Mouse (Mus musculus) liver, embryonic 12.5 days (tissue): Measurements from ENCODE around the gene Pigk. TPM values are rescaled to one million over a fixed set of nuclear protein-coding genes. Genes with fewer than 3 reads are reported as not detected.

ENCODE experiments used
- ATAC-seq: fragments of 200-750 bp; cut with Nextera tagmentation; 2 replicates; pipeline ENCODE4 v1.8.0; 2017; ENCODE audit warnings: moderate number of reproducible peaks, mild to moderate bottlenecking, moderate library complexity
- H3K27ac ChIP-seq: fragments of 300-500 bp; sonication (generic); 2 replicates; pipeline ENCODE4 v1.5.1; 2016; ENCODE audit warnings: mild to moderate bottlenecking
- H3K27me3 ChIP-seq: fragments of 300-500 bp; sonication (generic); replicated peaks from 2 replicates; pipeline ENCODE4 v1.6.1; 2016; ENCODE audit warnings: mild to moderate bottlenecking, moderate library complexity
- H3K36me3 ChIP-seq: fragments of 300-500 bp; sonication (generic); 2 replicates; pipeline ENCODE4 v1.6.1; 2016; ENCODE audit warnings: mild to moderate bottlenecking, moderate library complexity
- H3K4me1 ChIP-seq: fragments of 300-500 bp; sonication (generic); 2 replicates; pipeline ENCODE4 v1.6.1; 2016
- H3K4me2 ChIP-seq: fragments of 300-500 bp; sonication (generic); 2 replicates; pipeline ENCODE4 v1.6.1; 2016; ENCODE audit warnings: mild to moderate bottlenecking, moderate library complexity
- H3K4me3 ChIP-seq: fragments of 300-500 bp; sonication (generic); 2 replicates; pipeline ENCODE4 v1.5.1; 2016; ENCODE audit warnings: mild to moderate bottlenecking, moderate library complexity
- H3K9ac ChIP-seq: fragments of 300-500 bp; sonication (generic); 2 replicates; pipeline ENCODE4 v1.6.1; 2016; ENCODE audit warnings: mild to moderate bottlenecking, moderate library complexity
- H3K9me3 ChIP-seq: fragments of 300-500 bp; sonication (generic); replicated peaks from 2 replicates; pipeline ENCODE4 v1.6.1; 2016; ENCODE audit warnings: mild to moderate bottlenecking, moderate library complexity
- whole genome bisulfite sequencing: fragments of 180-500 bp; shearing (Covaris S2); methylation state at CpG from one replicate; pipeline ENCODE4 v1.1.7; 2016; ENCODE audit not compliant: insufficient replicate concordance; 5-methylcytosine and 5-hydroxymethylcytosine counted together
- polyA plus RNA-seq: library from polyadenylated mRNA; unstranded; fragments of >200 nt; fragmentation: Nextera tagmentation; extraction: Ambion mirVana; gene quantifications from 2 replicates; pipeline ENCODE4 v1.2.1, GENCODE M21; 2016

The Pigk gene
- polyA plus RNA-seq, 1 experiment from 2014 or later, result 34.5 TPM

- no peak for ATAC-seq
- 27% methylated on average over 3 of the region's 3 CpGs for WGBS
- H3K4me2 ChIP-seq, result no peak overlapping the region
Observed at GRCm38 (mm10) chr3:152820406-152820805, 106.5 kb downstream of the Pigk start.

GRCm38 (mm10) chr3:152821202-152821601, 107.3 kb downstream of the Pigk start:
- WGBS, result 53% methylated on average over 14 of the region's 14 CpGs
- no peaks in the 10 kb centered on the region for H3K9me3 ChIP-seq
- no peak overlapping the region for H3K4me2 ChIP-seq
- no peak for ATAC-seq
- H3K4me1 ChIP-seq, result no peaks in the 10 kb centered on the region
- no peaks in the 10 kb centered on the region for H3K27me3 ChIP-seq
- H3K4me3 ChIP-seq, result no peak overlapping the region
- no peaks in the 10 kb centered on the region for H3K36me3 ChIP-seq
- H3K27ac ChIP-seq, result no peak overlapping the region
- H3K9ac ChIP-seq, result no peak overlapping the region

More at GRCm38 (mm10) chr3:152820406-152820805, 106.5 kb downstream of the Pigk start:
- Histone ChIP-seq H3K9ac (no peak overlapping the region), H3K4me3 (no peak overlapping the region), H3K9me3 (no peaks in the 10 kb centered on the region), H3K27ac (no peak overlapping the region), H3K27me3 (no peaks in the 10 kb centered on the region), H3K4me1 (no peaks in the 10 kb centered on the region), H3K36me3 (no peaks in the 10 kb centered on the region)

- no peak for ATAC-seq
- Histone ChIP-seq H3K9ac (no peak overlapping the region), H3K4me3 (no peak overlapping the region), H3K4me1 (no peaks in the 10 kb centered on the region), H3K27me3 (no peaks in the 10 kb centered on the region), H3K9me3 (no peaks in the 10 kb centered on the region), H3K27ac (no peak overlapping the region), H3K36me3 (no peaks in the 10 kb centered on the region), H3K4me2 (no peak overlapping the region)
- WGBS, result 67% methylated on average over 3 of the region's 3 CpGs
Observed at GRCm38 (mm10) chr3:152831377-152831776, 117.5 kb downstream of the Pigk start.

- H3K9me3 ChIP-seq, result no peaks in the 10 kb centered on the region
- no peak for ATAC-seq
- no peaks in the 10 kb centered on the region for H3K36me3 ChIP-seq
- no peak overlapping the region for H3K4me2 ChIP-seq
- no peak overlapping the region for H3K4me3 ChIP-seq
- no peaks in the 10 kb centered on the region for H3K4me1 ChIP-seq
- H3K27me3 ChIP-seq, result no peaks in the 10 kb centered on the region
- WGBS, result 79% methylated on average over 9 of the region's 9 CpGs
- H3K27ac ChIP-seq, result no peak overlapping the region
- no peak overlapping the region for H3K9ac ChIP-seq
Observed at GRCm38 (mm10) chr3:152831974-152832373, 118.1 kb downstream of the Pigk start.

GRCm38 (mm10) chr3:152832436-152832835, 118.5 kb downstream of the Pigk start:
- H3K4me3 ChIP-seq, result no peak overlapping the region
- no peak overlapping the region for H3K9ac ChIP-seq
- no peak overlapping the region for H3K4me2 ChIP-seq
- H3K27me3 ChIP-seq, result no peaks in the 10 kb centered on the region
- WGBS, result 72% methylated on average over 4 of the region's 4 CpGs
- H3K9me3 ChIP-seq, result no peaks in the 10 kb centered on the region
- no peaks in the 10 kb centered on the region for H3K4me1 ChIP-seq
- H3K27ac ChIP-seq, result no peak overlapping the region
- ATAC-seq, result no peak
- no peaks in the 10 kb centered on the region for H3K36me3 ChIP-seq

GRCm38 (mm10) chr3:152837407-152837806, 123.5 kb downstream of the Pigk start:
- Histone ChIP-seq H3K4me1 (no peaks in the 10 kb centered on the region), H3K9ac (no peak overlapping the region), H3K27ac (no peak overlapping the region), H3K9me3 (no peaks in the 10 kb centered on the region), H3K36me3 (no peaks in the 10 kb centered on the region), H3K27me3 (no peaks in the 10 kb centered on the region), H3K4me2 (no peak overlapping the region), H3K4me3 (no peak overlapping the region)
- no peak for ATAC-seq
- 43% methylated on average over 2 of the region's 2 CpGs for WGBS

- no peak overlapping the region for H3K9ac ChIP-seq
- no peak overlapping the region for H3K4me3 ChIP-seq
- H3K4me1 ChIP-seq, result no peaks in the 10 kb centered on the region
- no peaks in the 10 kb centered on the region for H3K9me3 ChIP-seq
- H3K36me3 ChIP-seq, result no peaks in the 10 kb centered on the region
- H3K27me3 ChIP-seq, result no peaks in the 10 kb centered on the region
- ATAC-seq, result no peak
- no peak overlapping the region for H3K27ac ChIP-seq
- WGBS, result 63% methylated on average over 1 of the region's 1 CpGs
- no peak overlapping the region for H3K4me2 ChIP-seq
Observed at GRCm38 (mm10) chr3:152837938-152838337, 124.0 kb downstream of the Pigk start.

GRCm38 (mm10) chr3:152841264-152841663, 127.4 kb downstream of the Pigk start:
- no peak for ATAC-seq
- H3K4me2 ChIP-seq, result no peak overlapping the region
- WGBS, result 77% methylated on average over 6 of the region's 6 CpGs

GRCm38 (mm10) chr3:152842648-152843047, 128.7 kb downstream of the Pigk start:
- Histone ChIP-seq H3K4me2 (no peak overlapping the region), H3K4me3 (no peak overlapping the region), H3K9me3 (no peaks in the 10 kb centered on the region), H3K27me3 (no peaks in the 10 kb centered on the region), H3K36me3 (no peaks in the 10 kb centered on the region), H3K4me1 (no peaks in the 10 kb centered on the region), H3K9ac (no peak overlapping the region), H3K27ac (no peak overlapping the region)
- no peak for ATAC-seq
- 80% methylated on average over 3 of the region's 3 CpGs for WGBS

More at GRCm38 (mm10) chr3:152841264-152841663, 127.4 kb downstream of the Pigk start:
- Histone ChIP-seq H3K4me1 (no peaks in the 10 kb centered on the region), H3K9ac (no peak overlapping the region), H3K36me3 (no peaks in the 10 kb centered on the region), H3K27ac (no peak overlapping the region), H3K27me3 (no peaks in the 10 kb centered on the region), H3K9me3 (no peaks in the 10 kb centered on the region), H3K4me3 (no peak overlapping the region)

- Histone ChIP-seq H3K27ac (no peak overlapping the region), H3K36me3 (no peaks in the 10 kb centered on the region), H3K4me3 (no peak overlapping the region), H3K9me3 (no peaks in the 10 kb centered on the region), H3K27me3 (no peaks in the 10 kb centered on the region), H3K4me2 (no peak overlapping the region), H3K4me1 (no peaks in the 10 kb centered on the region), H3K9ac (no peak overlapping the region)
- ATAC-seq, result no peak
Observed at GRCm38 (mm10) chr3:152843925-152844324, 130.0 kb downstream of the Pigk start.

- H3K27ac ChIP-seq, result no peak overlapping the region
- H3K4me1 ChIP-seq, result no peaks in the 10 kb centered on the region
- WGBS, result 61% methylated on average over 12 of the region's 12 CpGs
- no peak for ATAC-seq
- no peak overlapping the region for H3K4me3 ChIP-seq
- no peaks in the 10 kb centered on the region for H3K36me3 ChIP-seq
- no peaks in the 10 kb centered on the region for H3K27me3 ChIP-seq
- H3K9ac ChIP-seq, result no peak overlapping the region
- no peaks in the 10 kb centered on the region for H3K9me3 ChIP-seq
- H3K4me2 ChIP-seq, result no peak overlapping the region
Observed at GRCm38 (mm10) chr3:152855006-152855614, 141.2 kb downstream of the Pigk start.

GRCm38 (mm10) chr3:152856095-152856494, 142.2 kb downstream of the Pigk start:
- no peak overlapping the region for H3K4me3 ChIP-seq
- ATAC-seq, result no peak
- no peaks in the 10 kb centered on the region for H3K4me1 ChIP-seq
- H3K27ac ChIP-seq, result no peak overlapping the region
- H3K9me3 ChIP-seq, result no peaks in the 10 kb centered on the region
- H3K4me2 ChIP-seq, result no peak overlapping the region
- no peaks in the 10 kb centered on the region for H3K27me3 ChIP-seq
- 63% methylated on average over 10 of the region's 10 CpGs for WGBS
- no peak overlapping the region for H3K9ac ChIP-seq
- no peaks in the 10 kb centered on the region for H3K36me3 ChIP-seq

GRCm38 (mm10) chr3:152861450-152861849, 147.6 kb downstream of the Pigk start:
- ATAC-seq, result no peak
- WGBS, result 71% methylated on average over 4 of the region's 4 CpGs
- no peak overlapping the region for H3K4me3 ChIP-seq
- H3K36me3 ChIP-seq, result no peaks in the 10 kb centered on the region
- no peaks in the 10 kb centered on the region for H3K9me3 ChIP-seq
- no peak overlapping the region for H3K9ac ChIP-seq
- H3K27me3 ChIP-seq, result 0 out of 2 replicates have a peak, but pooled peaks cover 13% of the 10 kb centered on the region
- H3K27ac ChIP-seq, result no peak overlapping the region
- no peak overlapping the region for H3K4me2 ChIP-seq
- H3K4me1 ChIP-seq, result no peaks in the 10 kb centered on the region
